Mouse (Mus musculus): ENCODE results near the gene Galnt16. TPM values are rescaled to one million over a fixed set of nuclear protein-coding genes. Genes with fewer than 3 reads are reported as not detected.

The Galnt16 gene
- total RNA-seq, 1 experiment, result 1.9 TPM

DNA sequence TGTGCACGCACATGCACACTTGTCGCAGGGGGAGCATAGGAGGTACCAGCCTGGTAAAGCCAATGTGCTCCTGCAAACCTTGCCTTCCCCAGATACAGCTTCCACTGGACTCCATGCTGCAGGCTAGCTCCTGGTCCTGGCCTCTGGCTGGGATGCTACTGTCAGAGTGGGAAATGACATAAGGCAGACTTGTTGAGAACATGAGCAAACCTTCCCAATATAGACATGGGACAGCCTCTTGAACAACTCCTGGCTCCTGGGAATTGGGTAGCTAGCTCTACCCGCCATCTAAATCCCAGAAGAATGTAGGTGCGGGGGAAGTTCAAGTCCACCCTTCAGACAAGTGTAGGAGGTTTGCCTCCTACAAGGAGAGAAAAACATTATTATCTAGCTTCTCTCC is 56.2 kb downstream of the Galnt16 start:
- Histone ChIP-seq H3K9me3 (ENCODE audit: control insufficient read depth, insufficient read depth, low read depth, low read length) (no peaks in the 10 kb centered on the region), H3K27ac (ENCODE audit: insufficient read depth, low read depth, low read length, poor library complexity, severe bottlenecking) (no peak overlapping the region), H3K4me1 (ENCODE audit: control insufficient read depth in 2 of 2, insufficient read depth in 2 of 2, low read length in 2 of 2, poor library complexity in 1 of 2) (peaks cover 0 to 4% of the 10 kb centered on the region in 2 experiments; a peak in 1 of 4 replicates), H3K36me3 (ENCODE audit: control insufficient read depth, insufficient read depth, low read length, poor library complexity, severe bottlenecking) (no peaks in the 10 kb centered on the region), H3K9ac (ENCODE audit: insufficient read depth, low read depth, low read length, poor library complexity, severe bottlenecking) (no peak overlapping the region), H3K4me3 (ENCODE audit: insufficient read depth in 1 of 2, low read depth in 1 of 2, low read length in 2 of 2, poor library complexity in 1 of 2, severe bottlenecking in 1 of 2) (no peak overlapping the region)
- TF ChIP-seq HCFC1 (IDR thresholded peaks at IDR 0.05; ENCODE audit: borderline replicate concordance, insufficient read depth, low read length) (no peak), MAFK (IDR thresholded peaks at IDR 0.05; ENCODE audit: insufficient read depth, low read depth, low read length) (no peak), ZC3H11A (IDR thresholded peaks at IDR 0.05; ENCODE audit: borderline replicate concordance, low read depth, low read length) (no peak), CHD2 (IDR thresholded peaks at IDR 0.05; ENCODE audit: low read depth, low read length) (no peak), ZNF384 (IDR thresholded peaks at IDR 0.05; ENCODE audit: low read depth, low read length) (no peak)
- in situ Hi-C loops (cut with MboI; ENCODE audit: low sequenced_read_pairs in 2 of 2, unreplicated experiment in 2 of 2), result no loop called here
- no peak for DNase-seq (ENCODE audit: low read depth, low spot score)

DNA sequence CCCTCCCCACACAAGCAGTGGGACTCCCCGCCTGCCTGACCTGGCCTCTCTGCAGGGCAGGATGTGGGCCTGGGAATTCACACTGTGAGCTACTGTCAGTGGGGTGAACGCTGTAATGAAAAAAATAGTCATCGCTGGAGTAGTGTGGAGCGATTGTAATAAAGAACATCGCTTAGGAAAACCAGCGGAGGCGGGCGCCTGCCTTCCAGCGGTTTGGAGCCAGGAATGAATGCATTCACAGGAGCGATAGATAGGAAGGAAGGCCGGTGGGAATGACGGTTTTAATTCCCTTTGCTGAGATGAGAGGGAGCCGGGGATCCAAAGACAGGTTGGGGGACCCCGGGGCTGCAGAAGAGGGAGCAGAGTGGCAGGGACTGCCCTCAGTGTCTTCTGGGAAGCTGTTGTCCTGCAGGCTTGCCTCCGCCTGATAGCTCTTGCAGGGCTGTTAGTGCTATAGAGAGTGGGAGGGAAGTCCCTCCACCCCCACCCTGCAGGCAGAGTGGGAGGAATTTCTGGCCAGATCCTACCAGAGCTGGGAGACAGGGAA is 56.8 kb downstream of the Galnt16 start:
- Histone ChIP-seq H3K9ac (ENCODE audit: insufficient read depth, low read depth, low read length, poor library complexity, severe bottlenecking) (no peak overlapping the region), H3K9me3 (ENCODE audit: control insufficient read depth, insufficient read depth, low read depth, low read length) (no peaks in the 10 kb centered on the region), H3K27ac (ENCODE audit: insufficient read depth, low read depth, low read length, poor library complexity, severe bottlenecking) (no peak overlapping the region), H3K36me3 (ENCODE audit: control insufficient read depth, insufficient read depth, low read length, poor library complexity, severe bottlenecking) (no peaks in the 10 kb centered on the region), H3K4me1 (ENCODE audit: control insufficient read depth in 2 of 2, insufficient read depth in 2 of 2, low read length in 2 of 2, poor library complexity in 1 of 2) (peaks cover 0 to 4% of the 10 kb centered on the region in 2 experiments; a peak in 1 of 4 replicates), H3K4me3 (ENCODE audit: insufficient read depth in 1 of 2, low read depth in 1 of 2, low read length in 2 of 2, poor library complexity in 1 of 2, severe bottlenecking in 1 of 2) (peak overlapping the region in 1 of 2 experiments; percentile 42; a peak in 1 of 4 replicates)
- TF ChIP-seq ZNF384 (IDR thresholded peaks at IDR 0.05; ENCODE audit: low read depth, low read length) (no peak), MAFK (IDR thresholded peaks at IDR 0.05; ENCODE audit: insufficient read depth, low read depth, low read length) (no peak)
- DNase-seq (ENCODE audit: low read depth, low spot score), result no peak
- in situ Hi-C loops (cut with MboI; ENCODE audit: low sequenced_read_pairs in 2 of 2, unreplicated experiment in 2 of 2), result no loop called here

DNA sequence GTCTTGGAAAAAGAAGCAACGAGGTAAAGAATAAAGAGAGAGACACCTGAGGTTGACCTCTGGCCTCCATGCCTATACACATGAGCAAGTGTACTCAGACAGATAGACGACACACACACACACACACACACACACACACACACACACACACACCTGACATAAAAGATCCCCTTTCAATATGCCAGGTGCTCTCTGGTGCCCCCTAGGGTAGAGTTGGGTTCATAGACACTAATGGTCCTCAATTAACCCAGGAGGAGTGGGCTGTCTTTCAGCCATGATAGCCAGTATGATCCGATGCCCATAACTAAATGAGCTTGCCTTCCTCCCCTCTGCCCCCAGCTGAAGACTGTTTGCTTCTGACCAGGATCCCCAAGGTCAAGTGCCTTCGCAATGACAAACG is 59.0 kb downstream of the Galnt16 start:
- peak; percentile 47 for DNase-seq (ENCODE audit: low read depth, low spot score)
- Histone ChIP-seq H3K9me3 (ENCODE audit: control insufficient read depth, insufficient read depth, low read depth, low read length) (no peaks in the 10 kb centered on the region), H3K4me1 (ENCODE audit: control insufficient read depth in 2 of 2, insufficient read depth in 2 of 2, low read length in 2 of 2, poor library complexity in 1 of 2) (peaks cover 0 to 4% of the 10 kb centered on the region in 2 experiments; a peak in 1 of 4 replicates), H3K27ac (ENCODE audit: insufficient read depth, low read depth, low read length, poor library complexity, severe bottlenecking) (no peak overlapping the region), H3K9ac (ENCODE audit: insufficient read depth, low read depth, low read length, poor library complexity, severe bottlenecking) (no peak overlapping the region), H3K36me3 (ENCODE audit: control insufficient read depth, insufficient read depth, low read length, poor library complexity, severe bottlenecking) (no peaks in the 10 kb centered on the region), H3K4me3 (ENCODE audit: insufficient read depth in 1 of 2, low read depth in 1 of 2, low read length in 2 of 2, poor library complexity in 1 of 2, severe bottlenecking in 1 of 2) (no peak overlapping the region)
- in situ Hi-C loops (cut with MboI; ENCODE audit: low sequenced_read_pairs in 2 of 2, unreplicated experiment in 2 of 2), result no loop called here
- TF ChIP-seq ZC3H11A (IDR thresholded peaks at IDR 0.05; ENCODE audit: borderline replicate concordance, low read depth, low read length) (no peak), CHD2 (IDR thresholded peaks at IDR 0.05; ENCODE audit: low read depth, low read length) (no peak), ZNF384 (IDR thresholded peaks at IDR 0.05; ENCODE audit: low read depth, low read length) (no peak), HCFC1 (IDR thresholded peaks at IDR 0.05; ENCODE audit: borderline replicate concordance, insufficient read depth, low read length) (no peak), MAFK (IDR thresholded peaks at IDR 0.05; ENCODE audit: insufficient read depth, low read depth, low read length) (no peak)

DNA sequence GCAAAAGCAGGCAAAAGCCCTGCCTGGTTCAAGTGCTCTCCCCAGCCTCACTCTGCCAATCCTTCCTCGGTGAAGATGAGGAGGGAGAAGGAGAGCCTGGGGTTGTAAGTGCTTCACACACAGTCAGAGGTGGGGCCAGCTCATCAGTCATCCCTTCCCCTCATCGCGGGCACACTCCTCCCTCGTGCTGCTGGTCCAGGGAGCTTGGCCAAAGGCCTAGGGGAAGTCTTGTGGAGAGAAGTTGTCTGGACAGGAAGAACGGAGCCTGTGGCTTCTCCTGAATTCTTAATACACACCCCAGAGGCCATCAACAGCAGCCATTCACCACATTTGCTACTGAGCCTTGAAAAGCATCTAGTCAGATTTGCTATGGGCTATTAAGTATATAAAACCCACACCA is 63.3 kb downstream of the Galnt16 start:
- H3K4me3 ChIP-seq (ENCODE audit: insufficient read depth in 1 of 2, low read depth in 1 of 2, low read length in 2 of 2, poor library complexity in 1 of 2, severe bottlenecking in 1 of 2), result no peak overlapping the region
- H3K9ac ChIP-seq (ENCODE audit: insufficient read depth, low read depth, low read length, poor library complexity, severe bottlenecking), result no peak overlapping the region
- TF ChIP-seq ZNF384 (IDR thresholded peaks at IDR 0.05; ENCODE audit: low read depth, low read length), result no peak
- TF ChIP-seq ZC3H11A (IDR thresholded peaks at IDR 0.05; ENCODE audit: borderline replicate concordance, low read depth, low read length), result no peak
- TF ChIP-seq MAFK (IDR thresholded peaks at IDR 0.05; ENCODE audit: insufficient read depth, low read depth, low read length), result no peak
- TF ChIP-seq HCFC1 (IDR thresholded peaks at IDR 0.05; ENCODE audit: borderline replicate concordance, insufficient read depth, low read length), result no peak
- TF ChIP-seq CHD2 (IDR thresholded peaks at IDR 0.05; ENCODE audit: low read depth, low read length), result no peak
- in situ Hi-C loops (cut with MboI; ENCODE audit: low sequenced_read_pairs in 2 of 2, unreplicated experiment in 2 of 2), result no loop called here
- H3K9me3 ChIP-seq (ENCODE audit: control insufficient read depth, insufficient read depth, low read depth, low read length), result no peaks in the 10 kb centered on the region
- no peak for DNase-seq (ENCODE audit: low read depth, low spot score)
- H3K36me3 ChIP-seq (ENCODE audit: control insufficient read depth, insufficient read depth, low read length, poor library complexity, severe bottlenecking), result no peaks in the 10 kb centered on the region
- H3K4me1 ChIP-seq (ENCODE audit: control insufficient read depth in 2 of 2, insufficient read depth in 2 of 2, low read length in 2 of 2, poor library complexity in 1 of 2), result no peaks in the 10 kb centered on the region
- no peak overlapping the region for H3K27ac ChIP-seq (ENCODE audit: insufficient read depth, low read depth, low read length, poor library complexity, severe bottlenecking)

DNA sequence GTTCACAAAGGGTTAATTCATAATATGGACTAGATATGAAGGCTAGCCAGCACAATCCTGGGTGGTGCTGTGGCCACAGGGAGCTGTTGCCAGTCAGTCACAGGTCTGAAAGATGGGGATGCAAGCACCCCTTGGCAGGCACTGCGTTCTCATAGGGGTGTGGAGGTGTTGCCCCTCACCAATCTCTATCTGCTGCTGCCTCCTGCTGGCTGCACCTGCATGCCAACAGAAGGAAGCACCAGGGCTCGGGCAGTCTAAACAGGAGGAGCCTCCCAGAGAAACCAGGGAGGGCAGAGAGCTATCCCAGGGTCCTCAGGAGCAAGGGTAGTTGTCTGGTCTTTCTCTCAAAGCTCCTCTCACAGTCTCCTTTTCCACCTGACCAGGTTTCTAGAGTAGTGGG is 66.9 kb downstream of the Galnt16 start:
- H3K36me3 ChIP-seq (ENCODE audit: control insufficient read depth, insufficient read depth, low read length, poor library complexity, severe bottlenecking), result no peaks in the 10 kb centered on the region
- no peak for DNase-seq (ENCODE audit: low read depth, low spot score)
- H3K9me3 ChIP-seq (ENCODE audit: control insufficient read depth, insufficient read depth, low read depth, low read length), result no peaks in the 10 kb centered on the region
- no peaks in the 10 kb centered on the region for H3K4me1 ChIP-seq (ENCODE audit: control insufficient read depth in 2 of 2, insufficient read depth in 2 of 2, low read length in 2 of 2, poor library complexity in 1 of 2)
- H3K27ac ChIP-seq (ENCODE audit: insufficient read depth, low read depth, low read length, poor library complexity, severe bottlenecking), result no peak overlapping the region
- no peak overlapping the region for H3K9ac ChIP-seq (ENCODE audit: insufficient read depth, low read depth, low read length, poor library complexity, severe bottlenecking)
- TF ChIP-seq ZC3H11A (IDR thresholded peaks at IDR 0.05; ENCODE audit: borderline replicate concordance, low read depth, low read length) (peak; percentile 2; the same call in 1 of the 2 replicates), MAFK (IDR thresholded peaks at IDR 0.05; ENCODE audit: insufficient read depth, low read depth, low read length) (no peak)
- H3K4me3 ChIP-seq (ENCODE audit: insufficient read depth in 1 of 2, low read depth in 1 of 2, low read length in 2 of 2, poor library complexity in 1 of 2, severe bottlenecking in 1 of 2), result no peak overlapping the region
- in situ Hi-C loops (cut with MboI; ENCODE audit: low sequenced_read_pairs in 2 of 2, unreplicated experiment in 2 of 2), result no loop called here

All from ES-E14 (cell line).